Mouse (Mus musculus) heart, embryonic 13.5 days (tissue): ENCODE measurements around the gene Dbndd2. TPM values are rescaled to one million over a fixed set of nuclear protein-coding genes. Genes with fewer than 3 reads are reported as not detected.

Experiments used
- ATAC-seq: fragments of 200-750 bp; cut with Nextera tagmentation; 2 replicates; pipeline ENCODE4 v1.8.0; 2017; ENCODE audit warnings: moderate TSS enrichment; ENCODE audit not compliant: insufficient number of reproducible peaks, low FRiP score, low TSS enrichment; ENCODE audit errors: extremely low read depth
- H3K27ac ChIP-seq: fragments of 300-500 bp; sonication (generic); replicated peaks from 2 replicates; pipeline ENCODE4 v1.5.1; 2015; ENCODE audit warnings: moderate library complexity, mild to moderate bottlenecking, inconsistent platforms
- H3K27me3 ChIP-seq: fragments of 300-500 bp; sonication (generic); replicated peaks from 2 replicates; pipeline ENCODE4 v1.6.1; 2015; ENCODE audit warnings: mild to moderate bottlenecking, inconsistent platforms
- H3K36me3 ChIP-seq: fragments of 300-500 bp; sonication (generic); 2 replicates; pipeline ENCODE4 v1.6.1; 2015; ENCODE audit warnings: mild to moderate bottlenecking, inconsistent platforms
- H3K4me1 ChIP-seq: fragments of 300-500 bp; sonication (generic); 2 replicates; pipeline ENCODE4 v1.6.1; 2015; ENCODE audit warnings: inconsistent platforms
- H3K4me2 ChIP-seq: fragments of 300-500 bp; sonication (generic); 2 replicates; pipeline ENCODE4 v1.6.1; 2015; ENCODE audit warnings: inconsistent platforms, mild to moderate bottlenecking, moderate library complexity
- H3K4me3 ChIP-seq: fragments of 300-500 bp; sonication (generic); 2 replicates; pipeline ENCODE4 v1.5.1; 2015; ENCODE audit warnings: moderate library complexity, mild to moderate bottlenecking, inconsistent platforms
- H3K9ac ChIP-seq: fragments of 300-500 bp; sonication (generic); 2 replicates; pipeline ENCODE4 v1.6.1; 2015; ENCODE audit warnings: inconsistent platforms, mild to moderate bottlenecking, moderate library complexity
- H3K9me3 ChIP-seq: fragments of 300-500 bp; sonication (generic); 2 replicates; pipeline ENCODE4 v1.6.1; 2016; ENCODE audit warnings: inconsistent platforms
- WGBS: fragments of 180-500 bp; shearing (Covaris S2); methylation state at CpG from one replicate; pipeline ENCODE4 v1.1.7; 2015; ENCODE audit warnings: mixed read lengths; 5-methylcytosine and 5-hydroxymethylcytosine counted together
- polyA plus RNA-seq: library from polyadenylated mRNA; unstranded; fragments of >200 nt; fragmentation: Nextera tagmentation; extraction: Ambion mirVana; gene quantifications from 2 replicates; pipeline ENCODE4 v1.2.1, GENCODE M21; 2015

Gene Dbndd2
- polyA plus RNA-seq, 1 experiment from 2014 or later, result 8.9 TPM

- Histone ChIP-seq H3K4me2 (peak within 1 kb of the TSS; percentile 88), H3K9me3 (no peaks in the 10 kb centered on the region), H3K4me3 (peak within 1 kb of the TSS; percentile 78), H3K9ac (peak within 1 kb of the TSS; percentile 91), H3K27ac (peak within 1 kb of the TSS; percentile 79), H3K36me3 (no peaks in the 10 kb centered on the region), H3K4me1 (peaks cover 46% of the 10 kb centered on the region), H3K27me3 (peaks cover 7% of the 10 kb centered on the region; the same call in 1 of the 2 replicates)
- no peak for ATAC-seq
- 8% methylated on average over 18 of the region's 18 CpGs for WGBS
Measured at GRCm38 (mm10) chr2:164443460-164444000, 42.4 kb upstream of the Dbndd2 start, which contains the start of gene Sdc4. Sdc4 (minus strand) TSS chr2:164443887.

- Histone ChIP-seq H3K4me2 (no peak overlapping the region), H3K4me1 (peaks cover 46% of the 10 kb centered on the region), H3K4me3 (no peak overlapping the region), H3K36me3 (no peaks in the 10 kb centered on the region), H3K27ac (no peak overlapping the region), H3K9ac (no peak overlapping the region), H3K9me3 (no peaks in the 10 kb centered on the region), H3K27me3 (peaks cover 7% of the 10 kb centered on the region; the same call in 1 of the 2 replicates)
- 77% methylated on average over 2 of the region's 2 CpGs for WGBS
- no peak for ATAC-seq
Measured at GRCm38 (mm10) chr2:164444701-164445100, 41.2 kb upstream of the Dbndd2 start.

- Histone ChIP-seq H3K36me3 (no peaks in the 10 kb centered on the region), H3K4me3 (no peak overlapping the region), H3K4me1 (peaks cover 42% of the 10 kb centered on the region), H3K9me3 (no peaks in the 10 kb centered on the region), H3K27ac (no peak overlapping the region), H3K9ac (no peak overlapping the region), H3K27me3 (peaks cover 7% of the 10 kb centered on the region; the same call in 1 of the 2 replicates), H3K4me2 (no peak overlapping the region)
- 80% methylated on average over 3 of the region's 3 CpGs for WGBS
- ATAC-seq, result no peak
Measured at GRCm38 (mm10) chr2:164445399-164446085, 40.4 kb upstream of the Dbndd2 start.

GRCm38 (mm10) chr2:164446086-164446469 lies 39.8 kb upstream of the Dbndd2 start:
- WGBS, result 72% methylated on average over 3 of the region's 3 CpGs
- peaks cover 5% of the 10 kb centered on the region; the same call in 1 of the 2 replicates for H3K27me3 ChIP-seq
- H3K9me3 ChIP-seq, result no peaks in the 10 kb centered on the region
- ATAC-seq, result no peak
- no peaks in the 10 kb centered on the region for H3K36me3 ChIP-seq
- no peak overlapping the region for H3K27ac ChIP-seq
- no peak overlapping the region for H3K4me3 ChIP-seq
- H3K9ac ChIP-seq, result no peak overlapping the region
- no peak overlapping the region for H3K4me2 ChIP-seq
- H3K4me1 ChIP-seq, result peaks cover 39% of the 10 kb centered on the region

- H3K9ac ChIP-seq, result no peak overlapping the region
- peaks cover 45% of the 10 kb centered on the region for H3K4me1 ChIP-seq
- ATAC-seq, result no peak
- H3K9me3 ChIP-seq, result no peaks in the 10 kb centered on the region
- no peak overlapping the region for H3K4me2 ChIP-seq
- WGBS, result 65% methylated on average over 1 of the region's 1 CpGs
- no peaks in the 10 kb centered on the region for H3K36me3 ChIP-seq
- H3K4me3 ChIP-seq, result no peak overlapping the region
- no peaks in the 10 kb centered on the region for H3K27me3 ChIP-seq
- H3K27ac ChIP-seq, result no peak overlapping the region
Measured at GRCm38 (mm10) chr2:164448140-164448539, 37.8 kb upstream of the Dbndd2 start.

- Histone ChIP-seq H3K4me3 (no peak overlapping the region), H3K9ac (0 out of 2 replicates have a peak overlapping the region, but pooled peaks have one; percentile 19), H3K4me2 (0 out of 2 replicates have a peak overlapping the region, but pooled peaks have one; percentile 4), H3K36me3 (no peaks in the 10 kb centered on the region), H3K27ac (0 out of 2 replicates have a peak overlapping the region, but pooled peaks have one; percentile 36), H3K4me1 (peaks cover 45% of the 10 kb centered on the region), H3K27me3 (no peaks in the 10 kb centered on the region), H3K9me3 (no peaks in the 10 kb centered on the region)
- 52% methylated on average over 5 of the region's 5 CpGs for WGBS
- ATAC-seq, result no peak
Measured at GRCm38 (mm10) chr2:164448921-164449320, 37.0 kb upstream of the Dbndd2 start.

GRCm38 (mm10) chr2:164449341-164450042 lies 36.4 kb upstream of the Dbndd2 start:
- Histone ChIP-seq H3K4me3 (no peak overlapping the region), H3K36me3 (no peaks in the 10 kb centered on the region), H3K9me3 (no peaks in the 10 kb centered on the region), H3K4me2 (peak overlapping the region; percentile 30; the same call in 1 of the 2 replicates), H3K4me1 (peaks cover 51% of the 10 kb centered on the region), H3K27me3 (no peaks in the 10 kb centered on the region), H3K27ac (peak overlapping the region; percentile 36; the same call in 1 of the 2 replicates), H3K9ac (0 out of 2 replicates have a peak overlapping the region, but pooled peaks have one; percentile 10)
- WGBS, result 45% methylated on average over 14 of the region's 14 CpGs
- ATAC-seq, result no peak

GRCm38 (mm10) chr2:164452000-164452676 lies 33.8 kb upstream of the Dbndd2 start:
- no peaks in the 10 kb centered on the region for H3K9me3 ChIP-seq
- H3K27me3 ChIP-seq, result no peaks in the 10 kb centered on the region
- 0 out of 2 replicates have a peak overlapping the region, but pooled peaks have one; percentile 42 for H3K9ac ChIP-seq
- peak overlapping the region; percentile 74 for H3K27ac ChIP-seq
- H3K36me3 ChIP-seq, result no peaks in the 10 kb centered on the region
- ATAC-seq, result peak; percentile 67
- H3K4me1 ChIP-seq, result peaks cover 77% of the 10 kb centered on the region
- 33% methylated on average over 11 of the region's 13 CpGs for WGBS
- H3K4me3 ChIP-seq, result no peak overlapping the region
- H3K4me2 ChIP-seq, result peak overlapping the region; percentile 51

GRCm38 (mm10) chr2:164453047-164453757 lies 32.7 kb upstream of the Dbndd2 start:
- H3K4me1 ChIP-seq, result peaks cover 77% of the 10 kb centered on the region
- H3K9me3 ChIP-seq, result no peaks in the 10 kb centered on the region
- H3K4me3 ChIP-seq, result 0 out of 2 replicates have a peak overlapping the region, but pooled peaks have one; percentile 1
- no peaks in the 10 kb centered on the region for H3K36me3 ChIP-seq
- H3K9ac ChIP-seq, result no peak overlapping the region
- H3K4me2 ChIP-seq, result peak overlapping the region; percentile 51
- no peak for ATAC-seq
- H3K27ac ChIP-seq, result peak overlapping the region; percentile 74
- 26% methylated on average over 14 of the region's 14 CpGs for WGBS
- H3K27me3 ChIP-seq, result no peaks in the 10 kb centered on the region

GRCm38 (mm10) chr2:164453887-164454500 lies 31.9 kb upstream of the Dbndd2 start:
- peaks cover 73% of the 10 kb centered on the region for H3K4me1 ChIP-seq
- H3K9me3 ChIP-seq, result no peaks in the 10 kb centered on the region
- 62% methylated on average over 7 of the region's 7 CpGs for WGBS
- no peak for ATAC-seq
- H3K4me2 ChIP-seq, result no peak overlapping the region
- no peak overlapping the region for H3K27ac ChIP-seq
- no peaks in the 10 kb centered on the region for H3K36me3 ChIP-seq
- no peak overlapping the region for H3K9ac ChIP-seq
- no peak overlapping the region for H3K4me3 ChIP-seq
- no peaks in the 10 kb centered on the region for H3K27me3 ChIP-seq
